Mouse (Mus musculus) stomach, postnatal 0 days (tissue): ENCODE data around the gene Tpm3. TPM values are rescaled to one million over a fixed set of nuclear protein-coding genes. Genes with fewer than 3 reads are reported as not detected.

ENCODE experiments used
- ATAC-seq: fragments of 200-750 bp; cut with Nextera tagmentation; 2 replicates; pipeline ENCODE4 v1.8.0; 2017; ENCODE audit not compliant: low FRiP score, low TSS enrichment
- DNase-seq: peaks from one replicate; pipeline ENCODE4 v3.0.0-alpha.2; 2016; ENCODE audit warnings: low spot score
- H3K27ac ChIP-seq: fragments of 300-500 bp; sonication (generic); replicated peaks from 2 replicates; pipeline ENCODE4 v1.5.1; 2014; ENCODE audit warnings: mild to moderate bottlenecking, control low read depth
- H3K27me3 ChIP-seq: fragments of 300-500 bp; sonication (generic); 2 replicates; pipeline ENCODE4 v1.6.1; 2014; ENCODE audit warnings: low read length; ENCODE audit not compliant: control insufficient read depth, insufficient read depth
- H3K36me3 ChIP-seq: fragments of 300-500 bp; sonication (generic); 2 replicates; pipeline ENCODE4 v1.6.1; 2014; ENCODE audit warnings: low read length, mixed read lengths; ENCODE audit not compliant: control insufficient read depth, insufficient read depth
- H3K4me1 ChIP-seq: fragments of 300-500 bp; sonication (generic); replicated peaks from 2 replicates; pipeline ENCODE4 v1.6.1; 2014; ENCODE audit warnings: antibody characterized with exemption; ENCODE audit not compliant: control insufficient read depth, insufficient read depth
- H3K4me2 ChIP-seq: fragments of 300-500 bp; sonication (generic); replicated peaks from 2 replicates; pipeline ENCODE4 v1.6.1; 2014; ENCODE audit warnings: low read depth, mild to moderate bottlenecking, control low read depth, moderate library complexity
- H3K4me3 ChIP-seq: fragments of 300-500 bp; sonication (generic); 2 replicates; pipeline ENCODE4 v1.5.1; 2014; ENCODE audit warnings: low read depth, low read length, control low read depth
- H3K9ac ChIP-seq: fragments of 300-500 bp; sonication (generic); 2 replicates; pipeline ENCODE4 v1.6.1; 2014; ENCODE audit warnings: mild to moderate bottlenecking, low read length, control low read depth, mixed read lengths
- H3K9me3 ChIP-seq: fragments of 300-500 bp; sonication (generic); 2 replicates; pipeline ENCODE4 v1.6.1; 2016; ENCODE audit warnings: low read length; ENCODE audit not compliant: control insufficient read depth
- CTCF ChIP-seq: IDR thresholded peaks from 2 replicates; pipeline ENCODE4 v1.5.1; 2016; ENCODE audit warnings: antibody characterized with exemption, low read depth, mild to moderate bottlenecking, moderate library complexity
- EP300 ChIP-seq: optimal IDR thresholded peaks from 2 replicates; pipeline ENCODE3; 2016; ENCODE audit warnings: antibody characterized with exemption
- WGBS: fragments of 180-500 bp; shearing (Covaris S2); extraction: QIAGEN DNeasy Blood & Tissue Kit; methylation state at CpG from one replicate; pipeline ENCODE4 v1.1.7; 2014; 5-methylcytosine and 5-hydroxymethylcytosine counted together
- microRNA counts: library from miRNA; unstranded; fragments of <30 nt; microRNA quantifications from one replicate; lab custom pipeline; 2015
- microRNA-seq: library from miRNA; unstranded; fragments of <30 nt; microRNA quantifications from one replicate; pipeline ENCODE4, GENCODE M21; 2016
- polyA plus RNA-seq: library from polyadenylated mRNA; unstranded; fragments of >200 nt; fragmentation: Nextera tagmentation; extraction: Ambion mirVana; gene quantifications from 2 replicates; pipeline ENCODE4 v1.2.1, GENCODE M21; 2015

The Tpm3 gene
- polyA plus RNA-seq, 1 experiment from 2014 or later = 327 TPM

GRCm38 (mm10) chr3:90145461-90145860 lies 73.0 kb downstream of the Tpm3 start:
- no peak overlapping the region for H3K27ac ChIP-seq
- H3K4me1 ChIP-seq = no peaks in the 10 kb centered on the region
- no peak for TF ChIP-seq CTCF
- no peak for TF ChIP-seq EP300
- no peaks in the 10 kb centered on the region for H3K36me3 ChIP-seq
- no peak for ATAC-seq
- no peaks in the 10 kb centered on the region for H3K9me3 ChIP-seq
- H3K9ac ChIP-seq = no peak overlapping the region
- WGBS = 65% methylated on average over 3 of the region's 3 CpGs
- H3K4me3 ChIP-seq = no peak overlapping the region
- no peak overlapping the region for H3K4me2 ChIP-seq
- no peak for DNase-seq
- no peaks in the 10 kb centered on the region for H3K27me3 ChIP-seq

GRCm38 (mm10) chr3:90146651-90147050 lies 74.2 kb downstream of the Tpm3 start:
- Histone ChIP-seq H3K4me3 (no peak overlapping the region), H3K4me2 (no peak overlapping the region), H3K27me3 (no peaks in the 10 kb centered on the region), H3K9me3 (no peaks in the 10 kb centered on the region), H3K36me3 (no peaks in the 10 kb centered on the region), H3K27ac (no peak overlapping the region), H3K9ac (no peak overlapping the region), H3K4me1 (no peaks in the 10 kb centered on the region)
- TF ChIP-seq CTCF (no peak), EP300 (no peak)
- ATAC-seq (no peak), DNase-seq (no peak)
- 83% methylated on average over 1 of the region's 1 CpGs for WGBS

MicroRNAs within 50 kb of the gene (microRNA counts, 519-probe panel; counts per million panel counts)
- microRNA mmu-miR-190b (lab: Ali Mortazavi, UCI) = 4,826 counts per million, percentile 51 among the panel's probes with 10 or more counts

Small RNA genes within 50 kb of the gene (microRNA-seq; reads per million reads assigned to microRNA genes)
- 6.8 reads per million, percentile 11 among the genes with 10 or more reads in this experiment for gene Mir190b

Other genes with a start within 250 kb of the Tpm3 start
- gene She, start 241.3 kb upstream of the Tpm3 start, polyA plus RNA-seq = 1.4 and 1.5 TPM in 2 replicates
- 4.3 and 4.5 TPM in 2 replicates for gene Il6ra, start 159.5 kb upstream of the Tpm3 start, polyA plus RNA-seq
- gene Atp8b2, start 109.1 kb upstream of the Tpm3 start, polyA plus RNA-seq = 4.2 and 5.0 TPM in 2 replicates
- gene Hax1, start 73.9 kb upstream of the Tpm3 start, polyA plus RNA-seq = 73.6 and 77.7 TPM in 2 replicates
- gene 4933434E20Rik, start 21.0 kb upstream of the Tpm3 start, polyA plus RNA-seq = 109 and 115 TPM in 2 replicates
- gene Ubap2l, start 20.0 kb upstream of the Tpm3 start, polyA plus RNA-seq = 75.2 and 80.4 TPM in 2 replicates
- gene Nup210l, start 31.5 kb downstream of the Tpm3 start, polyA plus RNA-seq = 0.05 and 0.06 TPM in 2 replicates
- gene Rps27, start 141.0 kb downstream of the Tpm3 start, polyA plus RNA-seq = 1,661 and 1,706 TPM in 2 replicates
- gene Rab13, start 141.0 kb downstream of the Tpm3 start, polyA plus RNA-seq = 17.8 and 18.2 TPM in 2 replicates
- gene Jtb, start 158.9 kb downstream of the Tpm3 start, polyA plus RNA-seq = 131 TPM in 2 replicates
- 41.9 TPM in 2 replicates for gene Creb3l4, start 170.9 kb downstream of the Tpm3 start, polyA plus RNA-seq
- gene Slc39a1, start 175.5 kb downstream of the Tpm3 start, polyA plus RNA-seq = 95.4 and 102 TPM in 2 replicates
- 8.9 and 11.8 TPM in 2 replicates for gene Crtc2, start 181.5 kb downstream of the Tpm3 start, polyA plus RNA-seq
- gene Dennd4b, start 192.5 kb downstream of the Tpm3 start, polyA plus RNA-seq = 0.95 and 1.1 TPM in 2 replicates
- 4.0 and 4.8 TPM in 2 replicates for gene Gatad2b, start 220.5 kb downstream of the Tpm3 start, polyA plus RNA-seq